Mouse (Mus musculus): Measurements from ENCODE around the gene Asl. TPM values are rescaled to one million over a fixed set of nuclear protein-coding genes. Genes with fewer than 3 reads are reported as not detected.

Asl gene
- polyA plus RNA-seq, 1 experiment from 2014 or later = 20.9 TPM

GRCm38 (mm10) chr5:129997700-129998099 lies 31.3 kb downstream of the Asl start:
- Histone ChIP-seq H3K4me3 (replicated peaks) (no peak overlapping the region), H3K4me2 (no peak overlapping the region), H3K36me3 (replicated peaks) (no peaks in the 10 kb centered on the region), H3K9me3 (no peaks in the 10 kb centered on the region), H3K27ac (no peak overlapping the region), H3K4me1 (peaks cover 11% of the 10 kb centered on the region; the same call in 1 of the 2 replicates), H3K9ac (no peak overlapping the region), H3K27me3 (no peaks in the 10 kb centered on the region)
- 78% methylated on average over 19 of the region's 19 CpGs for WGBS
- ATAC-seq (ENCODE audit: low FRiP score) = no peak

GRCm38 (mm10) chr5:129994989-129995388 lies 34.1 kb downstream of the Asl start:
- H3K4me1 ChIP-seq = no peaks in the 10 kb centered on the region
- ATAC-seq (ENCODE audit: low FRiP score) = no peak
- H3K9ac ChIP-seq = no peak overlapping the region
- H3K27me3 ChIP-seq = no peaks in the 10 kb centered on the region
- H3K9me3 ChIP-seq = no peaks in the 10 kb centered on the region
- H3K36me3 ChIP-seq (replicated peaks) = 0 out of 2 replicates have a peak, but pooled peaks cover 4% of the 10 kb centered on the region
- H3K4me2 ChIP-seq = no peak overlapping the region
- no peak overlapping the region for H3K27ac ChIP-seq
- H3K4me3 ChIP-seq (replicated peaks) = no peak overlapping the region
- WGBS = 92% methylated on average over 7 of the region's 7 CpGs

- WGBS = 93% methylated on average over 14 of the region's 14 CpGs
- Histone ChIP-seq H3K9me3 (no peaks in the 10 kb centered on the region), H3K27ac (no peak overlapping the region), H3K36me3 (replicated peaks) (peaks cover 10% of the 10 kb centered on the region; the same call in 1 of the 2 replicates), H3K4me2 (no peak overlapping the region), H3K9ac (no peak overlapping the region), H3K4me3 (replicated peaks) (no peak overlapping the region), H3K27me3 (no peaks in the 10 kb centered on the region), H3K4me1 (no peaks in the 10 kb centered on the region)
- no peak for ATAC-seq (ENCODE audit: low FRiP score)
Measured at GRCm38 (mm10) chr5:129993374-129993773, 35.7 kb downstream of the Asl start.

- no peak for ATAC-seq (ENCODE audit: low FRiP score)
- H3K9ac ChIP-seq = no peak overlapping the region
Measured at GRCm38 (mm10) chr5:129991898-129992297, 37.1 kb downstream of the Asl start.

GRCm38 (mm10) chr5:129989376-129989775 lies 39.7 kb downstream of the Asl start:
- Histone ChIP-seq H3K36me3 (replicated peaks) (peaks cover 10% of the 10 kb centered on the region; the same call in 1 of the 2 replicates), H3K27ac (no peak overlapping the region), H3K4me2 (no peak overlapping the region), H3K4me1 (no peaks in the 10 kb centered on the region), H3K27me3 (no peaks in the 10 kb centered on the region), H3K9me3 (no peaks in the 10 kb centered on the region), H3K9ac (no peak overlapping the region), H3K4me3 (replicated peaks) (no peak overlapping the region)
- 88% methylated on average over 13 of the region's 13 CpGs for WGBS
- ATAC-seq (ENCODE audit: low FRiP score) = no peak

More at GRCm38 (mm10) chr5:129991898-129992297, 37.1 kb downstream of the Asl start:
- H3K4me2 ChIP-seq = no peak overlapping the region
- no peak overlapping the region for H3K4me3 ChIP-seq (replicated peaks)
- H3K36me3 ChIP-seq (replicated peaks) = peaks cover 10% of the 10 kb centered on the region; the same call in 1 of the 2 replicates
- H3K27me3 ChIP-seq = no peaks in the 10 kb centered on the region
- no peak overlapping the region for H3K27ac ChIP-seq
- H3K9me3 ChIP-seq = no peaks in the 10 kb centered on the region
- H3K4me1 ChIP-seq = no peaks in the 10 kb centered on the region
- WGBS = 92% methylated on average over 5 of the region's 5 CpGs

GRCm38 (mm10) chr5:129980216-129980615 lies 48.8 kb downstream of the Asl start:
- no peak overlapping the region for H3K9ac ChIP-seq
- no peak overlapping the region for H3K4me2 ChIP-seq
- no peak for ATAC-seq (ENCODE audit: low FRiP score)
- no peaks in the 10 kb centered on the region for H3K9me3 ChIP-seq
- peaks cover 4% of the 10 kb centered on the region; the same call in 1 of the 2 replicates for H3K4me1 ChIP-seq
- H3K4me3 ChIP-seq (replicated peaks) = no peak overlapping the region
- H3K36me3 ChIP-seq (replicated peaks) = peaks cover 15% of the 10 kb centered on the region
- 91% methylated on average over 3 of the region's 3 CpGs for WGBS
- no peaks in the 10 kb centered on the region for H3K27me3 ChIP-seq
- H3K27ac ChIP-seq = no peak overlapping the region

- H3K36me3 ChIP-seq (replicated peaks) = peaks cover 9% of the 10 kb centered on the region
- H3K4me3 ChIP-seq (replicated peaks) = no peak overlapping the region
- H3K9ac ChIP-seq = no peak overlapping the region
- no peaks in the 10 kb centered on the region for H3K9me3 ChIP-seq
- no peak overlapping the region for H3K27ac ChIP-seq
- peaks cover 4% of the 10 kb centered on the region; the same call in 1 of the 2 replicates for H3K4me1 ChIP-seq
- no peak overlapping the region for H3K4me2 ChIP-seq
- 93% methylated on average over 5 of the region's 5 CpGs for WGBS
- no peak for ATAC-seq (ENCODE audit: low FRiP score)
- H3K27me3 ChIP-seq = no peaks in the 10 kb centered on the region
Measured at GRCm38 (mm10) chr5:129978608-129979007, 50.4 kb downstream of the Asl start.

GRCm38 (mm10) chr5:129977768-129978167 lies 51.3 kb downstream of the Asl start:
- WGBS = 87% methylated on average over 4 of the region's 4 CpGs

GRCm38 (mm10) chr5:129974866-129975311 lies 54.2 kb downstream of the Asl start:
- Histone ChIP-seq H3K4me2 (no peak overlapping the region), H3K36me3 (replicated peaks) (0 out of 2 replicates have a peak, but pooled peaks cover 6% of the 10 kb centered on the region), H3K27me3 (no peaks in the 10 kb centered on the region), H3K27ac (no peak overlapping the region), H3K9me3 (no peaks in the 10 kb centered on the region), H3K4me1 (0 out of 2 replicates have a peak, but pooled peaks cover 4% of the 10 kb centered on the region), H3K9ac (no peak overlapping the region), H3K4me3 (replicated peaks) (no peak overlapping the region)
- ATAC-seq (ENCODE audit: low FRiP score) = no peak
- 92% methylated on average over 4 of the region's 4 CpGs for WGBS

More at GRCm38 (mm10) chr5:129977768-129978167, 51.3 kb downstream of the Asl start:
- no peaks in the 10 kb centered on the region for H3K9me3 ChIP-seq
- H3K36me3 ChIP-seq (replicated peaks) = peaks cover under 1% of the 10 kb centered on the region; the same call in 1 of the 2 replicates
- no peak overlapping the region for H3K27ac ChIP-seq
- peaks cover 4% of the 10 kb centered on the region; the same call in 1 of the 2 replicates for H3K4me1 ChIP-seq
- no peaks in the 10 kb centered on the region for H3K27me3 ChIP-seq
- H3K9ac ChIP-seq = no peak overlapping the region
- ATAC-seq (ENCODE audit: low FRiP score) = no peak
- no peak overlapping the region for H3K4me2 ChIP-seq
- H3K4me3 ChIP-seq (replicated peaks) = no peak overlapping the region

- Histone ChIP-seq H3K9me3 (no peaks in the 10 kb centered on the region), H3K27ac (no peak overlapping the region), H3K27me3 (no peaks in the 10 kb centered on the region), H3K4me2 (no peak overlapping the region), H3K4me3 (replicated peaks) (no peak overlapping the region), H3K4me1 (no peaks in the 10 kb centered on the region), H3K36me3 (replicated peaks) (0 out of 2 replicates have a peak, but pooled peaks cover 6% of the 10 kb centered on the region), H3K9ac (no peak overlapping the region)
- ATAC-seq (ENCODE audit: low FRiP score) = no peak
- 81% methylated on average over 4 of the region's 4 CpGs for WGBS
Measured at GRCm38 (mm10) chr5:129974354-129974753, 54.7 kb downstream of the Asl start.

- WGBS = 85% methylated on average over 4 of the region's 4 CpGs
- Histone ChIP-seq H3K36me3 (replicated peaks) (0 out of 2 replicates have a peak, but pooled peaks cover 6% of the 10 kb centered on the region), H3K9ac (no peak overlapping the region), H3K27ac (no peak overlapping the region), H3K4me1 (no peaks in the 10 kb centered on the region), H3K27me3 (no peaks in the 10 kb centered on the region), H3K9me3 (no peaks in the 10 kb centered on the region), H3K4me3 (replicated peaks) (no peak overlapping the region), H3K4me2 (no peak overlapping the region)
- no peak for ATAC-seq (ENCODE audit: low FRiP score)
Measured at GRCm38 (mm10) chr5:129971491-129971890, 57.6 kb downstream of the Asl start.

- ATAC-seq (ENCODE audit: low FRiP score) = no peak
Measured at GRCm38 (mm10) chr5:129968417-129968816, 60.6 kb downstream of the Asl start.

GRCm38 (mm10) chr5:129966448-129966847 lies 62.6 kb downstream of the Asl start:
- H3K27ac ChIP-seq = no peak overlapping the region
- no peaks in the 10 kb centered on the region for H3K27me3 ChIP-seq
- H3K4me2 ChIP-seq = no peak overlapping the region
- no peak overlapping the region for H3K4me3 ChIP-seq (replicated peaks)
- H3K4me1 ChIP-seq = peaks cover 4% of the 10 kb centered on the region; the same call in 1 of the 2 replicates
- H3K36me3 ChIP-seq (replicated peaks) = 0 out of 2 replicates have a peak, but pooled peaks cover 1% of the 10 kb centered on the region
- H3K9ac ChIP-seq = no peak overlapping the region
- 65% methylated on average over 3 of the region's 3 CpGs for WGBS
- ATAC-seq (ENCODE audit: low FRiP score) = no peak
- no peaks in the 10 kb centered on the region for H3K9me3 ChIP-seq

More at GRCm38 (mm10) chr5:129968417-129968816, 60.6 kb downstream of the Asl start:
- H3K9ac ChIP-seq = no peak overlapping the region
- no peaks in the 10 kb centered on the region for H3K4me1 ChIP-seq
- H3K9me3 ChIP-seq = no peaks in the 10 kb centered on the region
- H3K27me3 ChIP-seq = no peaks in the 10 kb centered on the region
- 89% methylated on average over 7 of the region's 7 CpGs for WGBS
- no peak overlapping the region for H3K4me2 ChIP-seq
- H3K36me3 ChIP-seq (replicated peaks) = 0 out of 2 replicates have a peak, but pooled peaks cover 6% of the 10 kb centered on the region
- H3K4me3 ChIP-seq (replicated peaks) = no peak overlapping the region
- no peak overlapping the region for H3K27ac ChIP-seq
